Mouse (Mus musculus): ENCODE results near the gene Adrm1.

GRCm38 (mm10) chr2:180126195-180126594 is 45.1 kb upstream of the Adrm1 start:
- TF ChIP-seq ELF1 (IDR thresholded peaks at IDR 0.05; ENCODE audit: low read depth, low read length) (no peak), EP300 (IDR thresholded peaks at IDR 0.05; ENCODE audit: low read depth in 1 of 2, low read length in 2 of 2) (no peak), CTCF (IDR thresholded peaks at IDR 0.05 in 2 of 3, conservative IDR thresholded peaks at IDR 0.05 in 1 of 3; ENCODE audit: control insufficient read depth in 1 of 3, insufficient read depth in 1 of 3, low read depth in 2 of 3, low read length in 3 of 3, poor library complexity in 1 of 3, severe bottlenecking in 1 of 3) (no peak)

Data from MEL (cell line).